Mouse (Mus musculus) mesoderm, embryonic 11.5 days (tissue): ENCODE results near the gene Rbpj.

Source experiments
- DNase-seq: peaks from one replicate; pipeline ENCODE4 v3.0.0-alpha.2; 2012; ENCODE audit warnings: low read depth, low spot score

The Rbpj gene

GRCm38 (mm10) chr5:53469098-53469776 is 3.3 kb downstream of the Rbpj start:
- DNase-seq, result no peak

- no peak for DNase-seq
These were observed 3.8 kb downstream of the Rbpj start for GRCm38 (mm10) chr5:53469777-53470131.

GRCm38 (mm10) chr5:53470141-53471079 is 4.5 kb downstream of the Rbpj start:
- peak; percentile 43 for DNase-seq

GRCm38 (mm10) chr5:53472485-53472884 is 6.5 kb downstream of the Rbpj start:
- no peak for DNase-seq

GRCm38 (mm10) chr5:53479161-53479560 is 13.2 kb downstream of the Rbpj start:
- DNase-seq, result no peak

GRCm38 (mm10) chr5:53479891-53480290 is 13.9 kb downstream of the Rbpj start:
- no peak for DNase-seq

- no peak for DNase-seq
These were observed 15.1 kb downstream of the Rbpj start for GRCm38 (mm10) chr5:53481021-53481420.

DNA sequence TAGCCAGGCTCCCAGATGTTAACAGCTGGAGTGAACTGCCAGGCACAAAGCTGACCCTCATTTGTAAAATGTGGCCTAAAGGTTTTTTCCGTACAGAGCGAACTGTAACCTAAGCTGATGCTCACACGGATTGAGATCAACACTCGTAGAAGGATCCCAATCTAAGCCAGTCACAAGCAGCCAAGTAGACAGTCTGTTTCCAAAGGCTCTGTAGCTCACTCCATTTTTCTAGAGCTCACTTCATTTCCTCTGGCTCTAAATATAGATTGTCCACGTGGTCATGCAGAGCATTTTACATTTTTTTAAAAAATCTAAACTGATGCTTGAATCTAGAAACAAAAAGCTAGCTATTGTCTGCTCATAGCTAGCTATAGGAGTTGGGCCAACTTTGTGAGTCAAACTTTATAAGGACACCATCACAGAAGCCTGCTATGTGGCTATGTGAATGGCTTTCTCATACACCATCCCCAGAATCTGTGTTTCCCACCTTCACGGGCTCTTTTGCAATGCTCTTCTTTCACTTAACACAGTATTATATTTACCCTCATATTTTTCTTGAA is 19.2 kb downstream of the Rbpj start:
- DNase-seq, result no peak

DNA sequence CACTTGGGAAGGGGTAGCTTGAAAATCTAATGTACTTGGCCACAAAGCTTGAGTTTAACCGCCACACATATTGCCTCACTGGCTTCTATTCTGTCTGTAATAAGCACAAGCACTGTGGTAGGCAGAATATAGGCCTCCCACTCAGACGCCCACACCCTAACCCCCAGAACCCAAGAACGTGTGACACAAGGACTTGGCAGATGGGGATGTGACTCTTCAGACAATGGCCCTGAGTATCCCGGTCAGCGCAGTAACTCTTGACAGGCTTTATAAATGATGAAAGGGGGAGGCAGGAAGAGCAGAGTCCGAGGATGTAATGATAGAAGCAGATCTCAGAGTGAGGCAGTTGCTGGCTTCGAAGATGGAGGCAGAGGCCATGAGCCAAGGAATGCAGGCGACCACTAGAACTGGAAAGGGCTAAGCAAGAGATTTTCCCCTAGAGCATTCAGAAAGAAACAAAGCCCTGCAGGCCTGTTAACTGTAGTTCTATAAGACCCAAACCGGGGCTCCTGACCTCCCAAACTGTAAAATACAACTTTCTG is 20.1 kb downstream of the Rbpj start:
- no peak for DNase-seq

GRCm38 (mm10) chr5:53486966-53487592 is 21.1 kb downstream of the Rbpj start:
- DNase-seq, result no peak

GRCm38 (mm10) chr5:53490697-53491099 is 24.7 kb downstream of the Rbpj start:
- DNase-seq, result no peak

DNA sequence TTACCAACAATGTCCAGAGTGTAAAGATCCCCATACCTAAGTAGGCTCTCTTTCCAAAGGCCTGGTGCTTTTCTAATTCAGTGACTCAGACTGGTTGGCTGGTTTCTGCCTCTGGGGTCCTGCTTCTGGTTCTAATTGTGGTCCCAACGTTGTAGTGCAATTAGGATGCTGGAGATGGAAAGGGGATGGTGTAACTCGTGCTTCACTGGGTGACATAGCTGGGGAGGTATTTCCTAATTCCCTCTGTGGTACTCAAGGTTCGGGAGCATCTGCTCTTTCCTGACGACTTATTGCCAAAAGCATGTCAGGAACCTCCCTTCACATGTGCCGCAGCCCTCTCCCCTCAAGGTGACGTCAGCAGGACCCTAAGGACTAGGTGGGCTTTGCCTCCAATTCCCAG is 27.8 kb downstream of the Rbpj start:
- DNase-seq, result no peak

DNA sequence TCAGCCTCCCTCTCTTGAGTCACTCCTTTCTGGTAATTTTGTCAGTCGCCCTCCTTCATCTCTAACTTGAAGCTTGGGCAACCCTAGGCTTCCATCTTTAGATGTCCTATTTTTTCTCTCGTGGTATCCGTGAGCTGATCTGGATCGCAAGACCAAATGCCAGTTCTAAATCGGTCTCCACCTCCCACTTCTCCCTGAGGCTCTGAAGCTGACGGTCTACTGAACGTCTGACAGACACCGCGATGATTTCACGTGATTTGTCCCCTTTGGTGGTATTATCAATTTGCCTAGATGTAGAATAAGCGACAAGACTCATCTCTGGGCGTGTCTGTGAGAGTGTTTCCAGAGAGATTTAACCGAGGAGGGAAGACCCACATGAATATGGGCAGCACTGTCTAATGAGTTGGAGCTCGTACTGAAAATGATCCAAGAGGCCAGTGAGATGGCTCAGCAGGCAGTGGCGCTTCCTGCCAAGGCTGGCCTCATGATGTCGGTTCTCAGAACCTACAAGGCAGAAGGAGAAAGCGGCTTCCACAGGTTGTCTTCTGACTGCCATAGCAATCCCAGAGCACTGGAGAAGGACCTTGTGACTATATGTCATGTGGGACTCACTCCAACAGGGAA is 28.7 kb downstream of the Rbpj start:
- no peak for DNase-seq

DNA sequence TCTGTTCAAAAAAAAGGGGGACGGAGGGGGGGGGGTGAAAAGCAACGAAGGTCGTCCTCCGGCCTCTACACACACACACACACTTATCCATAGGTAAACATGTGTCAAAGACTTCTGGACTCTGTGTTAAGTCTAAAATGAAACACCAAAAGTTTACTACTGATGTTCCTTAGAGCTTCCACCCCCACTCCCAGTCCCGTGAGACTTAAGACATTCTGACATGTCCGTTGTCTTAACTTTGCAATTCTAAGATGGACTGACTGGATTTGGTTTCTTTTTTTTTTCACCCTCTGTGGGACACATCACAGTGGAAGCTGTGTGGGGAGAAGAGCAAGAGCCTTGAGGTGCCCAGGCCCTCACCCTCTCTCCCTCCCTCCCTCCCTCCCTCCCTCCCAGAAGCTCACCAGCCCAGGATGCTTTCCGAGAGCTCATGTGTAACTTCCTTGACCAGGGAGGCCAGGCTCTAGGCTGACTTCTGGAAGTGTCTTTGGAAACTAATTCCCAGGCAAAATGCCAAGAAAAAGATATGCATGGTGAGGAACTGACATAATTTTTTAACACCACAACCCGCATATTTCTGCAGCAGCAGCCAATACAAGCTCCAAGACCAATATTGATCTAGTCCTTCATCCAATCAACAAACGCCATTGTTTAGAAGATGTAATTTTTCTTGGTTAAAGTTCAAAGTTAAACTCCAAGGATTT is 31.0 kb downstream of the Rbpj start:
- no peak for DNase-seq

DNA sequence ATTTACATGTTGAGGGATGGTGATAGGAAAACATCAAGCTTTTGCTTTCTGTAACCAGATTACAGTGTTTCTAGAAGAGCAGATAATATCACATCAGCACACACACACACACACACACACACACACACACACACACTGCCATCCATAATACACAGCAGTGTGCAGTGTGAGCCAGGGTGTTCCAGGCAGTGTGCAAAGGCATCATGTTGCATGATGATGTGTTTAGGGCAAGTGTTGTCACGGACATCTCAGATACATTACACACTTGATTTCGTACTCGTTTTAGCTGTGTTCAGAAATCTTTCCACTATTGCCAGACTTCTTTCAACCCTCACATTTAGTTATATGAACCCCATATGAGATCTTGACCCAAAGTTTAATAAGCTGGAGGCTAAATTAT is 33.6 kb downstream of the Rbpj start:
- no peak for DNase-seq

- no peak for DNase-seq
These were observed 34.7 kb downstream of the Rbpj start for GRCm38 (mm10) chr5:53500509-53501145.

DNA sequence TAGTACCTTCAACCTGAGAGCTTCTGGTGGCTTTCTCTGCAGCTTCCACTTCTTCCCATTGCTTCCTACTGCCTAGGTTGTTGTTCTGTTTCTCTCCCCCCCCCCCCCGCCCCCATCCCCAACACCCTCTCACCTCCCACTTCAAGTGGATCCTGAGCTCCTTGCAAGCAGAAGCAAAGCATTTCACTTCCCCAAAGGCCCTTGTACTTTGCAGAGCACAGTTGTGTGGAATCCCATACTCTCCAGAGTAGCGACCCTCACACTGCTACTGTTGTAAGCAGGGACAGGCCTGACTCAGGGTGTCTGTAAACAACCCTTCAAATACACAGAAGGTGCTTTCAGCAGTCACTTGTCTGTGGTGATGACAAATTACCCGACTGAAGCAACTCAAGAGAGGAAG is 37.3 kb downstream of the Rbpj start:
- no peak for DNase-seq

GRCm38 (mm10) chr5:53505751-53506150 is 39.8 kb downstream of the Rbpj start:
- no peak for DNase-seq

GRCm38 (mm10) chr5:53507371-53507770 is 41.4 kb downstream of the Rbpj start:
- no peak for DNase-seq

GRCm38 (mm10) chr5:53509465-53509864 is 43.5 kb downstream of the Rbpj start:
- no peak for DNase-seq
